Mouse (Mus musculus): ENCODE data around the gene Usp53. TPM values are rescaled to one million over a fixed set of nuclear protein-coding genes. Genes with fewer than 3 reads are reported as not detected.

Usp53 gene
- 22.9 TPM for polyA plus RNA-seq (2017; shearing (Covaris generic))

GRCm38 (mm10) chr3:122984249-122985182, at the start of gene Usp53:
Usp53 (minus strand) TSS chr3:122984510.

GRCm38 (mm10) chr3:122924009-122924914, 60.0 kb downstream of the Usp53 start, which contains the start of gene 1810037I17Rik:
1810037I17Rik (plus strand) TSS chr3:122924203.

GRCm38 (mm10) chr3:122919260-122919659, 65.0 kb downstream of the Usp53 start, which contains the start of gene Gm10959:
Gm10959 (minus strand) TSS chr3:122919360.

GRCm38 (mm10) chr3:122894772-122895171, 89.5 kb downstream of the Usp53 start, which contains the start of gene Fabp2:
Fabp2 (plus strand) TSS chr3:122895072.

Other genes starting within 250 kb of the Usp53 start
- not detected for gene Fabp2, start 89.4 kb downstream of the Usp53 start, polyA plus RNA-seq (2017; shearing (Covaris generic))
- gene Gm10959, start 65.2 kb downstream of the Usp53 start, polyA plus RNA-seq (2017; shearing (Covaris generic)) = not detected
- gene 1810037I17Rik, start 60.3 kb downstream of the Usp53 start, polyA plus RNA-seq (2017; shearing (Covaris generic)) = 111 TPM
- not detected for gene Myoz2, start 50.5 kb upstream of the Usp53 start, polyA plus RNA-seq (2017; shearing (Covaris generic))

Data from CD4-positive, CD25-positive, alpha-beta regulatory T cell, adult 9 weeks (primary cell).